Mouse (Mus musculus): ENCODE data around the gene Trp53rka.
"Not testable (repeated sequence)": the region's sequence is repeated elsewhere in the genome, so short reads cannot be mapped to it uniquely, and the experiment has no call there.

The Trp53rka gene

DNA sequence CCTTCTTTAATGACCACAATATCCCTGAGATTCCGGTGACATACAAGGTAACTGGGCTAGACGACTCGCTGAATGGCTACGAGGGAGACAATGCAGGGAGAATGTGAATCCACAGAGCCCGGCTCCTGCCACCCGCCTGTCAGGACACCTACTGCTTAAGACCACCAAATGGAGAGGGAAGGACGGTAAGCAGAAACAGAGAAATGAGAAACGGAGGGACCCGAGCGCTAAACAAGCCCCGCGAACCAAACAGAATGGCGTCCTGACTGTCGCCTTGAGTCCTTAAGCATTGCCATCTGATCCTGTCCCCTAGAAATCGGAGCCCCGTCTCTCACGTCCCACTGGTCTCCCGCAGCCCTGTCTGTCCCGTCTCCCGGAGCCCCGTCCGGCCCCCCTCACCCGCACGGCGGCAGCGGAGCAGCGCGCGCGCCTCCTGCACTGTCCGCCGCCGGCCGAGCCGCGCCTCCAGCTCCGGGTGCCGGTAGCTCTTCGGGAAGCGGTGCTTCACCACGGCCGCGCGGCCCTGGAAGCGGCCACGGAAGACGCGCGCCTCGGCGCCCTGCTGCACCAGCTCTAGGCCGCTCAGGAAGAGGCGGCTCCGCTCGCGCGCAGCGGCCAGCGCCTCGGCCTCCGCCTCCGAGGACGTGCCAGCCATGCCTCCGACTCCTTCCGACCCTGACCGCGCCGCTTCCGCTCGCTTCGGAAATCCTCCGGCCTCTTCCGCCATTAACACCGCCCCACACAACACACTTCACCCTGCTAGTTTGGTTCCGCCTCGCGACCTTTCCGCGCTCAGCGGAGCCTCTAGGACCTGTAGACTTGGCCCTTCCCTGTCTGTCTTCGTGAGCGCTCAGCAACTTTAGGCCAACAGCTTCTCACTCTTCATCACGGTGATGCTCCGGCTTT is at the start of gene Trp53rka:
Trp53rka (minus strand) TSS at position 677 of the 906 bp plus-strand sequence.
- DNase-seq, result peak; percentile 87

- DNase-seq, result no peak
Observed at GRCm38 (mm10) chr2:165540975-165541374, 47.9 kb upstream of the Trp53rka start.

DNA sequence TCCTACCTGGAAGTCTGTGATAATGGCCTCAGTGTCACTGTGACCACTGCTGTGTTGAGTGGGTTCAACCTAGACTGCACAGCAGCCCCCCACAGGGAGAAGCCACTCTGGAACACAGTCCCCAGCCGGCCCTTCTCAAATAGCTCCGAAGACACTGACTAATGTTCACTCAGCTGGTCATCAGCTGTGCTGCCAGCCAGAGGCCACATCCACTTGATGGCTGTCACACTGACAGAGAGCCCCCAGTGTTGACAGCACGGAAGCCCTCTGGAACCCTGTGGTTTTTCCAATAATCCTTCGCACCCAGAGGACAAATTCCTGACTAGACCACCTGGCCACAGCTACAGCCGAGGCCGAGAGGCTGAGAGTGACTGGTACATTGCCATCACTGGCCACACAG is 40.7 kb upstream of the Trp53rka start:
- no peak for DNase-seq

- peak; percentile 72 for DNase-seq
Observed at GRCm38 (mm10) chr2:165529106-165529505, 36.0 kb upstream of the Trp53rka start.

DNA sequence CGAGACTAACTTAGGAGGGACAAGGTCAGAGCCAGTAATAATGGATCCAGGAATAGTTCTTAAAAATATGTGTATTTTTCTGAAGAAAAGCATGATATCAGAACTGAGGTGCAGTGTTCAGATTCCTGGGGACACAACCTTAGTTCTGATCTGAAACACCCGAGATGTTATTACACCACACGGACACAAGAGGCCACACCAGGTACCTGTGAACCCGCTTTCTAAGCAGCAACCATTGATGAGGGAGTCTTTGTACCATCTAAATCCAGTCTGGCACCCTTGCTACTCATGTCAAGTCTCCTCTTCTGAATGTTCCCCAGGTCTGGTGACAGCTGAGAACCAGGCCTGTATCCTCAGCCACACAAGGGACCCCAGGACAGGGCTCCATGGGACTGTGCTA is 32.5 kb upstream of the Trp53rka start:
- no peak for DNase-seq

GRCm38 (mm10) chr2:165515178-165515728 is 22.1 kb upstream of the Trp53rka start:
- no peak for DNase-seq

- DNase-seq, result peak; percentile 56
Observed at GRCm38 (mm10) chr2:165512870-165513600, 19.9 kb upstream of the Trp53rka start.

GRCm38 (mm10) chr2:165512426-165512825 is 19.3 kb upstream of the Trp53rka start:
- DNase-seq, result no peak

- DNase-seq, result not testable (repeated sequence)
Observed at GRCm38 (mm10) chr2:165511530-165511929, 18.4 kb upstream of the Trp53rka start.

- DNase-seq, result not testable (repeated sequence)
Observed at GRCm38 (mm10) chr2:165510914-165511458, 17.9 kb upstream of the Trp53rka start.

- DNase-seq, result no peak
Observed at GRCm38 (mm10) chr2:165510466-165510865, 17.3 kb upstream of the Trp53rka start.

DNA sequence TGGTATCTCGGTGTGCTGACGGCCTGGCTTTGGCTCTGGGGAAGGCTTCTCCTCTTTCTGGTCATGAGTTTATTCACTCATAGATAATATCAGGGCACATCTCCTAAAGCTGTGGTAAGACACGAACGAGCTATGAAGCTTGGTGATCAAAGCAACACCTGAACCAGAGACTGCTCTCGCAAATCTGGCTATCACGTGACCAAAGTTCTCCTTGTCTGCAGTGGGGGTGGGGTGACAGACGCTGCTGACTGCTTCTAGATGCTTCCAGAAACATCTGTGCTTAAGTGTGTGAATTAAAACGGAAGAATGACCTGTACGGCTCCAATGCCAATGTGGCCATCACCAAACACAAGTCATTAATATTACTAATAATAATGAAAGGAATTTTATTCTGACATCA is 16.6 kb upstream of the Trp53rka start:
- DNase-seq, result no peak

DNA sequence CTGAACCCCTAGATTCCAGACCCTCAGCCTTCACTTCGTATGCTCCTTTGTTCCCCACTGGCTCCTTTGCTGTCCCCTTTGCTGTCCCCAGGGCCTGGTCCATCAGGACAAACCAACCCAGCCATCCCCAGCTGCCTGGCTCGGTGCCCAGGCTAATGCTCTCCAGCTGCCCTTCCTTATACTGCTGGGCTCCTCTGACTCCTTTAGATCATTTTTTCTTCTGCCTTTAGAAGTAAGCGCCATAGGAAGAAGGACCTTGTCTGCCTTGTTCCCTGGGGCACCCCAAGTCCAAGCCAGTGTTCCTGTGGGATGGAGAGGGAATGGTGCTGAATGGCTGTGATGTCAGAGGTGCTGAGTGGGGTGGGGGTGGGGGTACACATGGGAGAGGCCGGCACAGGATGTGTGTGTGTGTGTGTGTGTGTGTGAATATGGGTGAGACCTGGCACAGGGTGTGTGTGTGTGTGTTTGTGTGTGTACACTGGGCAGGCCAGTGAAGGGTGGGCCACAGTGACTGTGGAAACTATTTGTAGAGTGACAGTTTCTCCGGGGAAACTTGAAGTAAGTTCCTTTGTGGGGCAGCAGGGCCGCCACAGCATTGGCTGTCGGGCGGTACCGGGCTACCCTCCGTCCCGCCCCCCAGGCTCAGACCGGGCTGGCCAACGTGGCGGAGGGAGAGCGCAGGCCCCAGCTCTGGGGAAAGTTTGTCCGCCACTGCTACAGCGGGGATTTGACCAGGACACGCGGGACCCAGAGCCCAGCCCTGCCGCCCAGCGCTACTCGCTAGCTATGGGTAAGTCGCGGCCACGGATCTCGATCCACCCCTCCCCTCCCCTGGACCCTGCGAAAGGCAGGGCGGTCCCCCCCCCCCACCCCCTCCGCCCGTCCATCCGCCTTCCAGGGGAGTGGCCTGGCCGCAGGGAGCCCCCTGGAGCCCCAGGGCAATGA is 10.4 kb upstream of the Trp53rka start, which contains the start of gene Slc2a10:
Slc2a10 (plus strand) TSS at position 529 of the 945 bp plus-strand sequence.
- peak; percentile 64 for DNase-seq

- DNase-seq, result no peak
Observed at GRCm38 (mm10) chr2:165498816-165499215, 5.7 kb upstream of the Trp53rka start.

DNA sequence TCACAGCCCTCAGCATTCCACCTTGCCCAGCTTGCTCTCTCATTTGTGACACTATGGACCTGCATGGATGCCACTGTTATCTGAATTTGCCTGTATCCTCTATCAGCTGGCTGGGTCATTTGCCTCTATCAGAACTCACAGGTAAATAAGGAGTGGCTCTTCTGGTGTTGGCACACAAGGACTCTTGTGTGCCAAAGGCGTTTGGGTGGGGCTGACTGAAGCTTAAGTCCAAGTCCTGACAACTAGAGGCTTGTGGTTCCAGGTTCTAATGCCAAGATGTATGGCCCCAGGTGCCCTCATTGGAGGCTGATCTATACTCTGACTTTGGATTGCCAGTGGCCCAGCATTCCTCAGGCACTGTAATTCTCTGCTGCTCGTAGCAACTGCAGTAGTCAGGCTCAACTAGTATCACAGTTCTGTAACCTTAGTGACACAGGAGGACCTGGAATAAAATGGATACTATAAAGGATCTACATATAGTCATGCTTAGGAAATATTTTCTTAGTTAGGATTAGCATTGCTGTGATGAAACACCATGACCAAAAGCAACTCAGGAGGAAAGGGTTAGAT is 4.7 kb upstream of the Trp53rka start:
- no peak for DNase-seq

- peak; percentile 74 for DNase-seq
Observed at GRCm38 (mm10) chr2:165496251-165496650, 3.1 kb upstream of the Trp53rka start.

DNA sequence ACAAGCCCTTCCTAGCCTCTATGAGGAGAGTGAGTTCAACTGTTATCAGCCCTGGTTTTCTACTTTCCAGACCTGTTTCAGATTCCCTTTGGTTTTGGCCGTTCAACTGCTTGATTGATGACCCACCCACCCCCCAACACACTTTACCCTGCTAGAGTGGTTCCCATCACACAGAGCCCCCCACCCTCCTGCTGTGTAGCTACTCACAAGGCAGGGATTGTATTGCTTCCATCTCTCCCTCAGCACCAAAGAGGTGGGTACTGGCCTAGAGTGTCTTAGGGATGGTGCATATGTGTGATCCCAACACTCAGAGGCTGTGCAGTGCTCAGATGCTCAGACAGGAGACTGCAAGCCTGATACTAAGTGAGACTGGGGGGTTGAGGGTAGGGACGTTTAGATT is 1.4 kb upstream of the Trp53rka start:
- DNase-seq, result no peak

- DNase-seq, result no peak
Observed at GRCm38 (mm10) chr2:165493587-165494210, 575 bp upstream of the Trp53rka start.

- peak; percentile 53 for DNase-seq
Observed at GRCm38 (mm10) chr2:165486881-165487535, 6.1 kb downstream of the Trp53rka start.

GRCm38 (mm10) chr2:165486401-165486800 is 6.7 kb downstream of the Trp53rka start:
- DNase-seq, result no peak

- no peak for DNase-seq
Observed at GRCm38 (mm10) chr2:165485826-165486225, 7.3 kb downstream of the Trp53rka start.
